Mouse (Mus musculus) embryonic stem cell, embryonic (primary cell): ENCODE data around the gene S100pbp.

Experiments
- CTCF ChIA-PET, 4 experiments: fragments of 300-600 bp in 2 of 4; fragments of 350-600 bp in 2 of 4; sonication (Branson Sonifier 250); formaldehyde crosslinking; loops; one replicate each; lab custom pipeline; 2022; ENCODE audit warnings: inconsistent platforms in 2 of 4; lab: Charles Lee
- POLR2A ChIA-PET, 4 experiments: fragments of 300-600 bp in 2 of 4; fragments of 350-600 bp in 2 of 4; sonication (Branson Sonifier 250); formaldehyde crosslinking; loops; one replicate each; lab custom pipeline; 2022; ENCODE audit warnings: antibody characterized with exemption in 4 of 4, inconsistent platforms in 1 of 4; lab: Charles Lee

The S100pbp gene

GRCm38 (mm10) chr4:129113083-129113988, 76.2 kb downstream of the S100pbp start:
- POLR2A ChIA-PET: interaction anchor here (0.5 to 7.8 kb wide), 46 partner anchors 9 to 528 kb away, joined by 3 to 55 read pairs (median 3); partner anchors contain the start of genes Hpca (in 2 of the 4), Rnf19b (in 2 of the 4), Azin2 (in 1 of the 4) and Bsdc1 (in 1 of the 4)
- CTCF ChIA-PET: interaction anchor here (0.5 to 3.6 kb wide), 106 partner anchors 8 to 500 kb away, joined by 3 to 32 read pairs (median 5); partner anchors contain the start of genes Hpca (in 3 of the 4), S100pbp (in 3 of the 4), Yars (in 3 of the 4) and Ak2 (in 1 of the 4)

- POLR2A ChIA-PET: interaction anchor here in 3 of 4 experiments (0.6 to 7.8 kb wide), 21 partner anchors 10 to 1119 kb away, joined by 3 to 55 read pairs (median 4); partner anchors contain the start of gene Rnf19b (in 2 of the 3)
Measured at GRCm38 (mm10) chr4:129112231-129112630, 77.3 kb downstream of the S100pbp start.

GRCm38 (mm10) chr4:129111350-129111749, 78.2 kb downstream of the S100pbp start:
- ChIA-PET POLR2A (interaction anchor here in 2 of 4 experiments (0.7 to 7.8 kb wide), 4 partner anchors 53 to 181 kb away, joined by 3 to 55 read pairs (median 16); partner anchors contain the start of gene Rnf19b (in 2 of the 2)), CTCF (interaction anchor here (0.6 to 3.6 kb wide), 14 partner anchors 8 to 1036 kb away, joined by 3 to 32 read pairs (median 6); partner anchors contain the start of genes Fndc5 (in 1 of the 4) and Hpca (in 1 of the 4))

More at GRCm38 (mm10) chr4:129112231-129112630, 77.3 kb downstream of the S100pbp start:
- CTCF ChIA-PET: interaction anchor here (0.6 to 3.6 kb wide), 55 partner anchors 9 to 1035 kb away, joined by 3 to 32 read pairs (median 6); partner anchors contain the start of genes Hpca (in 2 of the 4) and Fndc5 (in 1 of the 4)

DNA sequence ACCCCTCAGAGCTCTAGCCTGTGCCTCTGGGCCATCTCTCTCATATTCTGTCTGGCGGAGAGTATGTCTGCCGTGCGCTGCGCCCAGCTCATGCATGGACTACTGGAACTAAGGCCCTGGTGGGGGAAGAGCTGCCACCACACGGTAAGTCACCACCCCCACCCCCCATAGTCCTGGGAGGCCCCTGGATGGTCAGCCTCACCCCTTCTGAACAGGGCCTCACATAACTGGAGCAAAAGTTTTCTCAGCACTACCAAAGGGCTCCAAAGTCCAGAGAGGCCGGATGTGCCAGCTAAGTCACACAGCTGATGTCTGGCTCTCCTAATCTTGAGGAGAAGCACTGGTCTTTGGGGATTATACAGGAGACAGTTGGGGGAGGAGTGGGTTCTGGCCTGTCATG, 78.7 kb downstream of the S100pbp start:
- CTCF ChIA-PET: interaction anchor here in 2 of 4 experiments (0.6 to 3.6 kb wide), 8 partner anchors 8 to 399 kb away, joined by 3 to 32 read pairs (median 4); partner anchors contain the start of gene Hpca (in 1 of the 2)
- POLR2A ChIA-PET: interaction anchor here in 2 of 4 experiments (1.8 to 7.8 kb wide), 3 partner anchors 23 to 54 kb away, joined by 5 to 55 read pairs (median 28); partner anchors contain the start of gene Rnf19b (in 2 of the 2)

GRCm38 (mm10) chr4:129108624-129109023, 80.9 kb downstream of the S100pbp start:
- CTCF ChIA-PET: interaction anchor here in 3 of 4 experiments (0.5 to 2.8 kb wide), 5 partner anchors 18 to 200 kb away, joined by 3 to 6 read pairs (median 4); no protein-coding TSS in a partner anchor

DNA sequence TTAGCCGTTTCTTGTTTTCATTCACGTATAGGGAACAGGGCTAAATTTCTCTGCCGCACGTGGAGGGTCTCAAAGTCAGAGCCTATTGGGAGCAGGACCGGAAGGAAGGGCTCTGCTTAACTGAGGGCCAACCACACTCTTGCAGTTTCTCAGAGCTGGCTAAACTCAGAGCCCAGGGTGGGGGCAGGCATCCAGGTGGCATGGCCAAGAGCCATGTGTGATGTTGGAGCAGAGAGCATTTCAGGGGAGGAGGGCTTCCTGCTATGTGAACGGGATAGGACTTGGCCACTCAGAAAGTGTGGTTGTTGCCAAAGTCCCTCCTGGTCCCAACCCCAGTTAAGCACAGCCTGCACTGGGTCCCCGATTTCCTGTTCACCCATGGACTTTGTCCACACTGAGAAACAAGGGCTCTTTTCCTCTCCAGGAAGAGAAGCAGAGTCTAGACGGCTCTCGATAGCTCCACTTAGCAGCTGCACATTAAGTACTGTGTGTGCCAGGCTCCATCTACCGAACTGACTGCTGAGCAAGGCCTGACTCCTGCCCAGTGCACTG, 82.1 kb downstream of the S100pbp start:
- CTCF ChIA-PET: interaction anchor here in 1 of 4 experiments (1.9 to 2.8 kb wide), 2 partner anchors 20 to 23 kb away, joined by 4 to 6 read pairs; no protein-coding TSS in a partner anchor
- POLR2A ChIA-PET: interaction anchor here in 2 of 4 experiments (0.8 to 1.5 kb wide), 4 partner anchors 49 to 145 kb away, joined by 3 to 9 read pairs (median 4); partner anchors contain the start of genes Rnf19b (in 2 of the 2), Azin2 (in 1 of the 2), S100pbp (in 1 of the 2) and Yars (in 1 of the 2)

More at GRCm38 (mm10) chr4:129108624-129109023, 80.9 kb downstream of the S100pbp start:
- POLR2A ChIA-PET: interaction anchor here in 1 of 4 experiments (1.5 kb wide), 1 partner anchor 51 kb away, joined by 9 read pairs; the partner anchor contains the start of gene Rnf19b

DNA sequence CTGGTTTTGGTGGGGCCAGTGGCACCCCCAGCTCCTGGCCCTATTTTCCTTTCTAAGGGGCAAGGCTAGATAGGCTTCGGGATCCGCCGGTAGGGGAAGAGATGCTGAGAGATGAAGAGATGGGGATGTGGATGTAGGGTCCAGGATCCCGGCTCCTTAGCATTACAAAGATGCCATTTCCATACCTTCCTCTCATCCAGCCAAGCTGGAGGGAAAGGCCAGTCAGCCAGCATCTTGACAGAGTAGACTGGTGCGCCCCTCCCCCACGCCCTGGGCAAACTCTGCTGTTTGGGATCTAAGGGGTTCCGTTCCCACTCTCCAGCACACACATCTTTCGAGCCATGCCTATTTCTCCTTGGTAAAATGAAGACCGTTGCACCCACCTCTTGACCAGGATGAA, 83.5 kb downstream of the S100pbp start:
- ChIA-PET CTCF (interaction anchor here (0.5 to 1.9 kb wide), 14 partner anchors 9 to 431 kb away, joined by 3 to 10 read pairs (median 5); no protein-coding TSS in a partner anchor), POLR2A (interaction anchor here in 2 of 4 experiments (0.5 to 4.5 kb wide), 12 partner anchors 10 to 344 kb away, joined by 3 to 25 read pairs (median 4); partner anchors contain the start of genes Hpca (in 2 of the 2) and Rnf19b (in 2 of the 2))

DNA sequence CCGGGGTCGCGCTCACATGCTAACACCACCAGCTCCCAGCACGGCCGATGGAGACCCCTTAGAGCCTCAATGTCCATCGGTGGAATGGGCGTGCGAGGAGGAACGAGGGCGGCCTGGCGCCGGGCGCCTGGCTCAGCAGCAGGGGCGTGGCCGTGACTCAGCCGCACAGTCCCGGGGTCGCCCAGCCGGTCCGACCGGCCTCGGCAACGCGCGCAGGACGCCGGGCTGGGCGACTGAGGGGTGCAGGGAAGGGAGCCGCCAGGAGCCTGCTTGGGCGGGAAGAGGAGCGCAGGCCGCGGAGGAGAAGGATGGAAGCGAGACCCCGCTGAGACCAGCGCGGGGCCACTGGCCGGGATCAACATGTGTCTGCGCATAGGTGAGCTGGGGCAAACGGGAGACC, 84.2 kb downstream of the S100pbp start, which contains the start of gene Tmem54:
TSS of gene Tmem54 (plus strand) at position 193 of the 400 bp plus-strand sequence.
- CTCF ChIA-PET: interaction anchor here (0.6 to 1.6 kb wide), 10 partner anchors 8 to 958 kb away, joined by 3 to 8 read pairs (median 6); no protein-coding TSS in a partner anchor
- POLR2A ChIA-PET: interaction anchor here in 2 of 4 experiments (0.5 to 4.5 kb wide), 12 partner anchors 10 to 345 kb away, joined by 3 to 25 read pairs (median 4); partner anchors contain the start of genes Hpca (in 2 of the 2) and Rnf19b (in 2 of the 2)

DNA sequence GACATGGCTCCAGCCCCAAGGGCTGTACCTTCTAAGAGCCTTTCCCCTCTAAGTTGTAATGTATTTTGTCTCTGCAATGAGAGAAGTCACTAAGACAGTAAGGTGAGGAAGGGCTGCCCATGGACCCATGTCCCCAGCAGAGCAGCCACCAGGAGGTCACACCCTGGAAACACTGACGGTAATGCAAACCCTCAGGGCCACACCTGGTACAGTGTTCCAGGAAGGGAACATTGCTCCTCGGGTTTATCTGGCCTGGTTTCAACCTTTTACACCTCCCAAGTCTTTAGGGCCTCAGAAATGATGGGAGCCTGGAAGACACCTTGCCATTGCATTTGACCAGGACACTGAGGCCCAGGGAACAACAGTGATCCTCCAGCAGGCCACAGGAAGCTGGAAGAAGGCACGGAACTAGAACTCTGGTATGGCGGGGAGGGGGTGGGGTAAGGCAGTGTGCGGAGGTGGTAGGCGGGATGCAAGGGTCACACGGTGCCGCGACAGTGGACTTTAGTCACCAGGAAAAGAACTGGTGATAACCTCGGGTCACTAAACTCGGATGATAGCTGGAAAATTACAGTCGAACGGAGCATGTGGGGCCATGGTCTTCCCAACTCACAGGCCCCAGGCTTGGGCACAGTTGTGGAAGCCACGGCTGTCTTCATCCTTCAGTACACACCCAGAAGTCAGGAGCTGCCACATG, 87.2 kb downstream of the S100pbp start:
- POLR2A ChIA-PET: interaction anchor here in 3 of 4 experiments (0.6 to 4.5 kb wide), 8 partner anchors 14 to 155 kb away, joined by 3 to 25 read pairs (median 4); partner anchors contain the start of gene Rnf19b (in 1 of the 3)

More for the DNA sequence above, 87.2 kb downstream of the S100pbp start:
- CTCF ChIA-PET: interaction anchor here in 3 of 4 experiments (0.8 to 2.7 kb wide), 7 partner anchors 9 to 145 kb away, joined by 3 to 19 read pairs (median 9); no protein-coding TSS in a partner anchor
